Mouse (Mus musculus) urinary bladder, postnatal 36 days (tissue): ENCODE measurements around the gene Tmem259.

Source experiments
- DNase-seq, 2 experiments: peaks; one replicate each; pipeline ENCODE4 v3.0.0; 2022; ENCODE audit warnings: low spot score in 2 of 2, mixed read lengths in 1 of 2

The Tmem259 gene

GRCm38 (mm10) chr10:79934794-79935569, 49.1 kb downstream of the Tmem259 start:
- DNase-seq = no peak

GRCm38 (mm10) chr10:79934272-79934721, 49.8 kb downstream of the Tmem259 start:
- DNase-seq = peak; percentile 70 to 89

GRCm38 (mm10) chr10:79933861-79934260, 50.3 kb downstream of the Tmem259 start:
- no peak for DNase-seq

- peak in 1 of 2 experiments; percentile 66 for DNase-seq
These were observed 50.9 kb downstream of the Tmem259 start for GRCm38 (mm10) chr10:79933145-79933679.

- DNase-seq = peak in 1 of 2 experiments; percentile 68
These were observed 51.4 kb downstream of the Tmem259 start for GRCm38 (mm10) chr10:79932736-79933135.

- DNase-seq = no peak
These were observed 52.3 kb downstream of the Tmem259 start for GRCm38 (mm10) chr10:79931797-79932196.

- DNase-seq = no peak
These were observed 53.3 kb downstream of the Tmem259 start for GRCm38 (mm10) chr10:79930826-79931186.

- no peak for DNase-seq
These were observed 53.9 kb downstream of the Tmem259 start for GRCm38 (mm10) chr10:79929967-79930825.

- DNase-seq = no peak
These were observed 55.0 kb downstream of the Tmem259 start for GRCm38 (mm10) chr10:79928907-79929701.

GRCm38 (mm10) chr10:79928030-79928694, 56.0 kb downstream of the Tmem259 start:
- no peak for DNase-seq

GRCm38 (mm10) chr10:79927324-79928029, 56.7 kb downstream of the Tmem259 start:
- DNase-seq = peak in 1 of 2 experiments; percentile 52

- DNase-seq = peak; percentile 83 to 90
These were observed 57.4 kb downstream of the Tmem259 start, which contains the start of gene Arid3a for GRCm38 (mm10) chr10:79926491-79927323. Arid3a (plus strand) TSS chr10:79927043.

GRCm38 (mm10) chr10:79925785-79926490, 58.2 kb downstream of the Tmem259 start:
- DNase-seq = no peak

GRCm38 (mm10) chr10:79924998-79925784, 58.9 kb downstream of the Tmem259 start:
- DNase-seq = peak; percentile 91 to 93
